Mouse (Mus musculus): Measurements from ENCODE around the gene Uvrag.

The Uvrag gene

GRCm38 (mm10) chr7:99137541-99137940, 3.4 kb downstream of the Uvrag start:
- DNase-seq, result no peak

GRCm38 (mm10) chr7:99136789-99137188, 4.2 kb downstream of the Uvrag start:
- DNase-seq, result no peak

- DNase-seq, result no peak
These were observed 7.0 kb downstream of the Uvrag start for GRCm38 (mm10) chr7:99133811-99134402.

- DNase-seq, result no peak
These were observed 8.3 kb downstream of the Uvrag start for GRCm38 (mm10) chr7:99132597-99132996.

- no peak for DNase-seq
These were observed 9.1 kb downstream of the Uvrag start for GRCm38 (mm10) chr7:99131819-99132353.

- no peak for DNase-seq
These were observed 12.0 kb downstream of the Uvrag start for GRCm38 (mm10) chr7:99128965-99129364.

- no peak for DNase-seq
These were observed 12.7 kb downstream of the Uvrag start for GRCm38 (mm10) chr7:99128020-99128950.

- DNase-seq, result no peak
These were observed 14.9 kb downstream of the Uvrag start for GRCm38 (mm10) chr7:99126057-99126456.

GRCm38 (mm10) chr7:99122651-99123050, 18.3 kb downstream of the Uvrag start:
- no peak for DNase-seq

GRCm38 (mm10) chr7:99120865-99121521, 19.9 kb downstream of the Uvrag start:
- no peak for DNase-seq

- no peak for DNase-seq
These were observed 20.9 kb downstream of the Uvrag start for GRCm38 (mm10) chr7:99120082-99120481.

- no peak for DNase-seq
These were observed 24.2 kb downstream of the Uvrag start for GRCm38 (mm10) chr7:99116781-99117180.

- no peak for DNase-seq
These were observed 26.8 kb downstream of the Uvrag start for GRCm38 (mm10) chr7:99114006-99114726.

GRCm38 (mm10) chr7:99107566-99107965, 33.4 kb downstream of the Uvrag start:
- no peak for DNase-seq

- no peak for DNase-seq
These were observed 34.1 kb downstream of the Uvrag start for GRCm38 (mm10) chr7:99106714-99107270.

GRCm38 (mm10) chr7:99101767-99102593, 39.0 kb downstream of the Uvrag start:
- no peak for DNase-seq

- no peak for DNase-seq
These were observed 39.9 kb downstream of the Uvrag start for GRCm38 (mm10) chr7:99101076-99101475.

- no peak for DNase-seq
These were observed 40.4 kb downstream of the Uvrag start for GRCm38 (mm10) chr7:99100573-99100972.

- no peak for DNase-seq
These were observed 40.9 kb downstream of the Uvrag start for GRCm38 (mm10) chr7:99100087-99100486.

- DNase-seq, result no peak
These were observed 43.2 kb downstream of the Uvrag start for GRCm38 (mm10) chr7:99097781-99098180.

GRCm38 (mm10) chr7:99097128-99097527, 43.8 kb downstream of the Uvrag start:
- no peak for DNase-seq
